Mouse (Mus musculus) spleen, postnatal 0 days (tissue): ENCODE results near the gene Gm28043. TPM values are rescaled to one million over a fixed set of nuclear protein-coding genes. Genes with fewer than 3 reads are reported as not detected.

Experiments
- polyA plus RNA-seq: library from polyadenylated mRNA; unstranded; fragments of >200 nt; fragmentation: Nextera tagmentation; extraction: Ambion mirVana; gene quantifications from 2 replicates; pipeline ENCODE4 v1.2.1, GENCODE M21; 2015

Gene Gm28043
- 1.5 and 1.8 TPM in 2 replicates for polyA plus RNA-seq

GRCm38 (mm10) chr17:29614115-29615023 is at the start of gene Gm28043, which contains the start of gene Rnf8:
Gene Gm28043, plus strand, starts transcription at chr17:29614876.
Gene Rnf8, plus strand, starts transcription at chr17:29614790.

DNA sequence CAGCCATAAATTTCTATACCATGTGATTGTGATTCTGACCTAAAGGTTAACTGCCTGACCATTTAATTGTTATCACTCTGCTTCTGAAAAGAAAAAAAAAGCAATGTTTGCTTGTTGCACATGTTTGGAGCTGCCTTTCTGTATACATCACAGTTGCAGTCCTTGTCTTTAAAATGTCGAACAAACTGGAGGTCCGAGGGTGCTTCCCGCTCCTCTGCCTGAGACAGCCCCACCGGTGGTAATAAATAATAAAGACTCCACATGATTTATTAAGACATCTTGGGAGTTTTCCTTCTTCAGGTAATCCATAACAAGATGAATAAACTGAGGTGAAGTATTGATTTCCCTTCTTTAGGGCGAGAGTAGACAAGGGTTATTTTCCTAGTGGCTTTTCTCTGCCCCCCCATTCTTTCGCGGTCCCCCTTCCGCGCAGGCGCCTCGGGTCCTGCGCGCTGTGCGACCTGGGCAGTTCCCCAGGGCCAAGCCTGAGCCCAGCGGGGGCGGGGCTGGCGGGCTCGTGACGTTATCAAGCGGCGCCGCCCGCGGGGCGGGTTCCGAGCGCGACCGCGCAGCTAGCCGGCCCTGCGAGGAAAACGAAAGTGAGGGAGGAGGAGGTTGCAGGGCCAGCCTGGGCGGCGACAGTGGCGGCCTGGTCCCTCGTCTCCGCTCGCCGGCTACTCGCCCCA is 45.5 kb downstream of the Gm28043 start, which contains the start of gene Cmtr1:
TSS of gene Cmtr1 (plus strand) at position 520 of the 686 bp plus-strand sequence.

DNA sequence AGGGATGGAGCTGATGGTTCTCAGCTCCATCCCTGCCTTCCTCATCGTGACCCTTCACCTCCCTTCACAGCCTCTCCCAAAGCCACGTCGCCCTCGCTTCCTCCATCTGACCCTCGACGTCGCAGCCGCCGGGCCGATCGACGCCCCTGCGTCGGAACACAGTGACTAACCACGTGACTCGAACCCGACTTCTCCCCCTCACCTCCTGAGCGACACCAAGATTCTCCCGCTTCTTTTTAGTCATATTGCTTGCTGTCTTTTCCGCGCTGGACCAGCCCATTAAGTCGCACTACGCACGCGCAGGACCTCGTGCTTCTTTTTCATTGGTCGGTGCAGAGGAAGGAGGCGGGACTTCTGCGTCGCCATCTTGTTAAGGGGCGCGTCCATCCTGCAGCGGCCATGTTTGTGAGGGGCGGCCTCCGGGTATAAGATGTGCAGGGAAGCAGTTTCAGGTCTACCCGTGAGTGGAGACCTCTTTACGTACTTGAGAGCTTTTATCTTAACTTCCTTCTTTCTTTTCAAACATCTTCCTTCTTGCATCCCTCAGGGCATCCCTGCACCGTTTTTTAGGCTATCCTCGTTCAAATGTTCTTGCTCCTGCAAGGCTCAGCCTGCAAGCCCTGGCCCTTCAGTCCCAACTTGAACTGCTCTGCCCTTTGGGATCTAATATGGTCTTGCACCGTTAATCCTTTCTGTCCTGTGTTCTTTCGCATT is 102.2 kb downstream of the Gm28043 start, which contains the start of gene Ccdc167:
TSS of gene Ccdc167 (minus strand) at position 313 of the 714 bp plus-strand sequence.

Other genes with a start within 250 kb of the Gm28043 start
- 66.6 and 94.8 TPM in 2 replicates for gene Pim1, start 124.1 kb upstream of the Gm28043 start, polyA plus RNA-seq
- not detected in 2 replicates for gene Gm17657, start 65.2 kb upstream of the Gm28043 start, polyA plus RNA-seq
- gene Tbc1d22b, start 65.1 kb upstream of the Gm28043 start, polyA plus RNA-seq, result 3.4 and 3.8 TPM in 2 replicates
- 0.20 and 0.51 TPM in 2 replicates for gene Tmem217, start 62.5 kb upstream of the Gm28043 start, polyA plus RNA-seq
- 44.3 and 50.6 TPM in 2 replicates for gene Rnf8, start 86 bp upstream of the Gm28043 start, polyA plus RNA-seq
- 97.3 and 132 TPM in 2 replicates for gene Cmtr1, start 45.7 kb downstream of the Gm28043 start, polyA plus RNA-seq
- gene Ccdc167, start 102.2 kb downstream of the Gm28043 start, polyA plus RNA-seq, result 8.5 and 9.4 TPM in 2 replicates